Comparison of ENCODE assay signal across 11 mouse cellular contexts in genomic region chr5:134505810-134506292, GRCm38 (mm10). TPM values are rescaled to one million over a fixed set of nuclear protein-coding genes. Genes with fewer than 3 reads are reported as not detected.
DNase-seq lines count a peak whose midpoint lies in the region; ATAC-seq and TF ChIP-seq lines count a peak whose summit lies in the region.
"Had no signal": no experiment of that assay in that cellular context is flagged by ENCODE, and none has a peak within 500 bp of the region (broad histone marks: within the 10 kb centered on the region; RNA-seq: fewer than 3 reads in every experiment).

No protein-coding gene starts in this region.

- peak; percentile 29; the same call in 1 of the 2 replicates for ATAC-seq in intestine, embryonic 14.5 days (replicated peaks; ENCODE audit: low FRiP score, low TSS enrichment, low read depth)
- ATAC-seq in intestine, postnatal 0 days: no peak
- ATAC-seq in forebrain, postnatal 0 days: peak; percentile 82
- ATAC-seq in limb, embryonic 15.5 days (ENCODE audit: insufficient number of reproducible peaks, low FRiP score, low TSS enrichment, low read depth): peak; percentile 5; the same call in 1 of the 2 replicates
- ATAC-seq: inflammation-experienced regulatory T-cells, adult 6 months had no signal

- no peak overlapping the region for H3K4me2 ChIP-seq in intestine, embryonic 14.5 days (ENCODE audit: low read length)
- H3K4me2 ChIP-seq in intestine, postnatal 0 days (replicated peaks; ENCODE audit: low read depth): no peak overlapping the region
- no peak overlapping the region for H3K4me2 ChIP-seq in forebrain, postnatal 0 days (ENCODE audit: low read depth)
- H3K4me2 ChIP-seq in limb, embryonic 15.5 days: no peak overlapping the region
- H3K4me2 ChIP-seq: lung, embryonic 14.5 days had no signal

- no peaks in the 10 kb centered on the region for H3K9me3 ChIP-seq in intestine, embryonic 14.5 days (ENCODE audit: control insufficient read depth, low read length)
- H3K9me3 ChIP-seq in intestine, postnatal 0 days (ENCODE audit: control insufficient read depth): no peaks in the 10 kb centered on the region
- no peaks in the 10 kb centered on the region for H3K9me3 ChIP-seq in forebrain, postnatal 0 days (ENCODE audit: low read length)
- no peaks in the 10 kb centered on the region for H3K9me3 ChIP-seq in limb, embryonic 15.5 days

- no peak for TF ChIP-seq POLR2A in thymus, adult 2 months (IDR thresholded peaks at IDR 0.05; ENCODE audit: control insufficient read depth, extremely low read depth, insufficient read depth, low read length, poor library complexity)

- H3K27me3 ChIP-seq in intestine, embryonic 14.5 days (replicated peaks; ENCODE audit: control insufficient read depth, insufficient read depth, low read length): no peaks in the 10 kb centered on the region
- H3K27me3 ChIP-seq in intestine, postnatal 0 days (replicated peaks; ENCODE audit: control insufficient read depth, insufficient read depth, low read length): no peaks in the 10 kb centered on the region
- H3K27me3 ChIP-seq in forebrain, postnatal 0 days (ENCODE audit: insufficient read depth, low read length): no peaks in the 10 kb centered on the region
- no peaks in the 10 kb centered on the region for H3K27me3 ChIP-seq in limb, embryonic 15.5 days
- H3K27me3 ChIP-seq in thymus, adult 2 months (ENCODE audit: control insufficient read depth, insufficient read depth, low read length): no peaks in the 10 kb centered on the region

- H3K4me3 ChIP-seq in intestine, embryonic 14.5 days (ENCODE audit: low read depth, low read length): no peak overlapping the region
- no peak overlapping the region for H3K4me3 ChIP-seq in intestine, postnatal 0 days (ENCODE audit: low read depth, low read length)
- H3K4me3 ChIP-seq in forebrain, postnatal 0 days (ENCODE audit: low read depth, low read length): no peak overlapping the region
- H3K4me3 ChIP-seq in limb, embryonic 15.5 days: no peak overlapping the region
- H3K4me3 ChIP-seq in thymus, adult 2 months (ENCODE audit: control insufficient read depth, insufficient read depth, low read length): no peak overlapping the region

- no peak overlapping the region for H3K9ac ChIP-seq in intestine, embryonic 14.5 days (ENCODE audit: low read length)
- H3K9ac ChIP-seq in intestine, postnatal 0 days (ENCODE audit: low read depth, low read length): no peak overlapping the region
- no peak overlapping the region for H3K9ac ChIP-seq in forebrain, postnatal 0 days
- no peak overlapping the region for H3K9ac ChIP-seq in limb, embryonic 15.5 days
- H3K9ac ChIP-seq: lung, embryonic 14.5 days had no signal

- WGBS in intestine, embryonic 14.5 days: 76% methylated on average over 9 of the region's 9 CpGs
- 75% methylated on average over 9 of the region's 9 CpGs for WGBS in intestine, postnatal 0 days
- WGBS in forebrain, postnatal 0 days: 36% methylated on average over 9 of the region's 9 CpGs
- WGBS in limb, embryonic 15.5 days: 77% methylated on average over 9 of the region's 9 CpGs
- 97% methylated on average over 9 of the region's 9 CpGs for WGBS in thymus, adult 2 months

- no peak for TF ChIP-seq CTCF in intestine, postnatal 0 days (IDR thresholded peaks at IDR 0.05; ENCODE audit: low read depth)
- TF ChIP-seq CTCF in forebrain, postnatal 0 days (IDR thresholded peaks at IDR 0.05; ENCODE audit: low read depth): no peak
- no peak for TF ChIP-seq CTCF in thymus, adult 2 months (IDR thresholded peaks at IDR 0.05; ENCODE audit: borderline replicate concordance, control insufficient read depth, extremely low read depth, insufficient read depth, low read length, poor library complexity)

- intact Hi-C loops in heart, postnatal 10 days (cut with DNase I): loop anchor here (2.0 kb wide), 2 partner anchors 45 to 75 kb away; partner anchors contain the start of gene Rfc2

- H3K36me3 ChIP-seq in intestine, embryonic 14.5 days (ENCODE audit: control insufficient read depth, insufficient read depth, low read length): peaks cover 46% of the 10 kb centered on the region
- peaks cover 79% of the 10 kb centered on the region for H3K36me3 ChIP-seq in intestine, postnatal 0 days (ENCODE audit: control insufficient read depth, insufficient read depth)
- H3K36me3 ChIP-seq in forebrain, postnatal 0 days (ENCODE audit: insufficient read depth): peaks cover 74% of the 10 kb centered on the region
- H3K36me3 ChIP-seq in limb, embryonic 15.5 days: peaks cover 73% of the 10 kb centered on the region
- no peaks in the 10 kb centered on the region for H3K36me3 ChIP-seq in thymus, adult 2 months (ENCODE audit: control insufficient read depth, insufficient read depth, low read length)

- H3K4me1 ChIP-seq in intestine, embryonic 14.5 days (replicated peaks; ENCODE audit: control insufficient read depth, insufficient read depth, low read length): no peaks in the 10 kb centered on the region
- H3K4me1 ChIP-seq in intestine, postnatal 0 days (replicated peaks; ENCODE audit: control insufficient read depth, insufficient read depth, low read length): no peaks in the 10 kb centered on the region
- H3K4me1 ChIP-seq in forebrain, postnatal 0 days (ENCODE audit: insufficient read depth): no peaks in the 10 kb centered on the region
- 0 out of 2 replicates have a peak, but pooled peaks cover 4% of the 10 kb centered on the region for H3K4me1 ChIP-seq in limb, embryonic 15.5 days
- H3K4me1 ChIP-seq in thymus, adult 2 months (replicated peaks; ENCODE audit: control insufficient read depth, insufficient read depth, low read length): 0 out of 2 replicates have a peak, but pooled peaks cover 2% of the 10 kb centered on the region

- no peak for DNase-seq in intestine, embryonic 14.5 days (ENCODE audit: low spot score)
- peak; percentile 94 for DNase-seq in brain, adult 2 months (ENCODE audit: low read depth, low spot score)
- DNase-seq in forebrain, postnatal 0 days: peak; percentile 54
- no peak for DNase-seq in adrenal gland, postnatal 4 days (ENCODE audit: low spot score in 2 of 2)
- no peak for DNase-seq in heart, postnatal 10 days
- no peak for DNase-seq in thymus, adult 2 months
- DNase-seq: lung, embryonic 14.5 days had no signal

- no peak overlapping the region for H3K27ac ChIP-seq in intestine, embryonic 14.5 days (ENCODE audit: low read depth)
- no peak overlapping the region for H3K27ac ChIP-seq in intestine, postnatal 0 days (ENCODE audit: low read depth, low read length)
- H3K27ac ChIP-seq in forebrain, postnatal 0 days (ENCODE audit: low read depth, low read length): peak overlapping the region; percentile 67
- H3K27ac ChIP-seq in limb, embryonic 15.5 days: no peak overlapping the region; the same call in 1 of the 2 replicates
- no peak overlapping the region for H3K27ac ChIP-seq in thymus, adult 2 months (ENCODE audit: control insufficient read depth, insufficient read depth, low read length)

RNA-seq across cellular contexts. Expression of gene Clip2, which starts 46.4 kb away (rescaled TPM):
- polyA plus RNA-seq in intestine, embryonic 14.5 days (2014; fragmentation: Nextera tagmentation; extraction: Ambion mirVana): 4.7 and 4.8 TPM in 2 replicates
- 2.6 and 3.1 TPM in 2 replicates for polyA plus RNA-seq in intestine, postnatal 0 days (2015; fragmentation: Nextera tagmentation; extraction: Ambion mirVana)
- total RNA-seq in forebrain, postnatal 0 days (2014; rRNA removed): 162 and 164 TPM in 2 replicates
- polyA plus RNA-seq in forebrain, postnatal 0 days (2015; fragmentation: Nextera tagmentation; extraction: Ambion mirVana): 12.7 and 14.5 TPM in 2 replicates
- 3.3 and 3.9 TPM in 2 replicates for polyA plus RNA-seq in limb, embryonic 15.5 days (2015; fragmentation: Nextera tagmentation; extraction: Ambion mirVana)
- total RNA-seq in adrenal gland, postnatal 4 days (2021): 10 to 100 TPM; 24.7 to 29.6 TPM
- 10 to 100 TPM; 14.6 to 16.0 TPM for total RNA-seq in heart, postnatal 10 days (2021)
- polyA plus RNA-seq in thymus, adult 2 months (2012; rRNA removed): 23.4 and 26.0 TPM in 2 replicates

RNA-seq across cellular contexts. Expression of gene Gtf2ird1, which starts 49.3 kb away (rescaled TPM):
- 85.9 and 101 TPM in 2 replicates for polyA plus RNA-seq in intestine, embryonic 14.5 days (2014; fragmentation: Nextera tagmentation; extraction: Ambion mirVana)
- polyA plus RNA-seq in intestine, postnatal 0 days (2015; fragmentation: Nextera tagmentation; extraction: Ambion mirVana): 42.8 and 46.8 TPM in 2 replicates
- 33.9 and 47.1 TPM in 2 replicates for total RNA-seq in forebrain, postnatal 0 days (2014; rRNA removed)
- 41.2 and 53.6 TPM in 2 replicates for polyA plus RNA-seq in forebrain, postnatal 0 days (2015; fragmentation: Nextera tagmentation; extraction: Ambion mirVana)
- 93.5 and 102 TPM in 2 replicates for polyA plus RNA-seq in limb, embryonic 15.5 days (2015; fragmentation: Nextera tagmentation; extraction: Ambion mirVana)
- total RNA-seq in adrenal gland, postnatal 4 days (2021): 100 to 1,000 TPM in 1 of 2 experiments, 10 to 100 TPM in 1; 93.5 to 104 TPM
- total RNA-seq in heart, postnatal 10 days (2021): 10 to 100 TPM; 43.3 to 45.5 TPM
- 75.6 and 83.9 TPM in 2 replicates for polyA plus RNA-seq in thymus, adult 2 months (2012; rRNA removed)

RNA-seq across cellular contexts. Expression of gene Syna, which starts 54.1 kb away (rescaled TPM):
- 0.08 TPM in 1 of 2 replicates, not detected in the other for polyA plus RNA-seq in intestine, embryonic 14.5 days (2014; fragmentation: Nextera tagmentation; extraction: Ambion mirVana)
- polyA plus RNA-seq in intestine, postnatal 0 days (2015; fragmentation: Nextera tagmentation; extraction: Ambion mirVana): 0.13 and 0.25 TPM in 2 replicates
- total RNA-seq in forebrain, postnatal 0 days (2014; rRNA removed): not detected in 2 replicates
- 0.55 and 0.97 TPM in 2 replicates for polyA plus RNA-seq in forebrain, postnatal 0 days (2015; fragmentation: Nextera tagmentation; extraction: Ambion mirVana)
- 0.09 and 0.17 TPM in 2 replicates for polyA plus RNA-seq in limb, embryonic 15.5 days (2015; fragmentation: Nextera tagmentation; extraction: Ambion mirVana)
- total RNA-seq in adrenal gland, postnatal 4 days (2021): under 1 TPM in 1 of 2 experiments, not detected in 1; 0.20 TPM
- total RNA-seq in heart, postnatal 10 days (2021): not detected
- polyA plus RNA-seq in thymus, adult 2 months (2012; rRNA removed): 0.09 and 0.15 TPM in 2 replicates
- total RNA-seq: heart, adult 8-10 months had no signal
- polyA plus RNA-seq: lung, embryonic 14.5 days had no signal

Comparison
In these comparisons a context has a peak if more than half of its experiments do, and no peak if none do; other contexts are left out.
1. DNase-seq: peak in brain, adult 2 months (single experiment) and forebrain, postnatal 0 days (single experiment); none in intestine, embryonic 14.5 days (single experiment), adrenal gland, postnatal 4 days (0 of 2), heart, postnatal 10 days (0 of 2) and thymus, adult 2 months (single experiment).